9 mouse cellular contexts compared by ENCODE assay signal in genomic region chr9:21937711-21938175, GRCm38 (mm10). TPM values are rescaled to one million over a fixed set of nuclear protein-coding genes. Genes with fewer than 3 reads are reported as not detected.
DNase-seq lines count a peak whose midpoint lies in the region; ATAC-seq and TF ChIP-seq lines count a peak whose summit lies in the region.
"Had no signal": no experiment of that assay in that cellular context is flagged by ENCODE, and none has a peak within 500 bp of the region (broad histone marks: within the 10 kb centered on the region; RNA-seq: fewer than 3 reads in every experiment).

No protein-coding gene starts in this region.

- no peaks in the 10 kb centered on the region for H3K9me3 ChIP-seq in intestine, embryonic 14.5 days (ENCODE audit: control insufficient read depth, low read length)
- H3K9me3 ChIP-seq in intestine, postnatal 0 days (ENCODE audit: control insufficient read depth) = no peaks in the 10 kb centered on the region
- H3K9me3 ChIP-seq in embryonic facial prominence, embryonic 11.5 days (replicated peaks; ENCODE audit: control insufficient read depth, low read length) = no peaks in the 10 kb centered on the region
- H3K9me3 ChIP-seq in forebrain, embryonic 16.5 days (ENCODE audit: control insufficient read depth, low read length) = no peaks in the 10 kb centered on the region
- no peaks in the 10 kb centered on the region for H3K9me3 ChIP-seq in midbrain, embryonic 11.5 days (ENCODE audit: control insufficient read depth, low read length)

- no peak for ATAC-seq in intestine, embryonic 14.5 days (replicated peaks; ENCODE audit: low FRiP score, low TSS enrichment, low read depth)
- no peak for ATAC-seq in intestine, postnatal 0 days
- ATAC-seq in embryonic facial prominence, embryonic 11.5 days (replicated peaks; ENCODE audit: insufficient number of reproducible peaks, low FRiP score, low TSS enrichment, low read depth) = no peak; the same call in 1 of the 2 replicates
- ATAC-seq in forebrain, embryonic 16.5 days = peak; percentile 15
- no peak for ATAC-seq in midbrain, embryonic 11.5 days (ENCODE audit: low FRiP score)

- no peak overlapping the region for H3K4me3 ChIP-seq in intestine, embryonic 14.5 days (ENCODE audit: low read depth, low read length)
- H3K4me3 ChIP-seq in intestine, postnatal 0 days (ENCODE audit: low read depth, low read length) = no peak overlapping the region
- H3K4me3 ChIP-seq in embryonic facial prominence, embryonic 11.5 days (ENCODE audit: low read depth, low read length) = no peak overlapping the region
- H3K4me3 ChIP-seq in forebrain, embryonic 16.5 days (replicated peaks; ENCODE audit: low read length) = peak overlapping the region; percentile 88
- H3K4me3 ChIP-seq in midbrain, embryonic 11.5 days (ENCODE audit: low read depth, low read length) = peak overlapping the region; percentile 59

- peak overlapping the region; percentile 59 for H3K4me2 ChIP-seq in intestine, embryonic 14.5 days (ENCODE audit: low read length)
- H3K4me2 ChIP-seq in intestine, postnatal 0 days (replicated peaks; ENCODE audit: low read depth) = no peak overlapping the region
- peak overlapping the region; percentile 25; the same call in 1 of the 2 replicates for H3K4me2 ChIP-seq in embryonic facial prominence, embryonic 11.5 days (ENCODE audit: low read depth, low read length)
- H3K4me2 ChIP-seq in forebrain, embryonic 16.5 days (ENCODE audit: low read length) = peak overlapping the region; percentile 66
- peak overlapping the region; percentile 73 for H3K4me2 ChIP-seq in midbrain, embryonic 11.5 days

- no peaks in the 10 kb centered on the region for H3K27me3 ChIP-seq in intestine, embryonic 14.5 days (replicated peaks; ENCODE audit: control insufficient read depth, insufficient read depth, low read length)
- H3K27me3 ChIP-seq in intestine, postnatal 0 days (replicated peaks; ENCODE audit: control insufficient read depth, insufficient read depth, low read length) = no peaks in the 10 kb centered on the region
- H3K27me3 ChIP-seq in embryonic facial prominence, embryonic 11.5 days (ENCODE audit: control insufficient read depth, insufficient read depth, low read length) = no peaks in the 10 kb centered on the region
- no peaks in the 10 kb centered on the region for H3K27me3 ChIP-seq in forebrain, embryonic 16.5 days (replicated peaks; ENCODE audit: control insufficient read depth, insufficient read depth, low read length)
- 0 out of 2 replicates have a peak, but pooled peaks cover 3% of the 10 kb centered on the region for H3K27me3 ChIP-seq in midbrain, embryonic 11.5 days (ENCODE audit: control insufficient read depth, insufficient read depth, low read length)

- H3K36me3 ChIP-seq in intestine, embryonic 14.5 days (ENCODE audit: control insufficient read depth, insufficient read depth, low read length) = no peaks in the 10 kb centered on the region
- no peaks in the 10 kb centered on the region; the same call in 1 of the 2 replicates for H3K36me3 ChIP-seq in intestine, postnatal 0 days (ENCODE audit: control insufficient read depth, insufficient read depth)
- H3K36me3 ChIP-seq in embryonic facial prominence, embryonic 11.5 days (replicated peaks; ENCODE audit: control insufficient read depth, insufficient read depth, low read depth, low read length) = no peaks in the 10 kb centered on the region
- H3K36me3 ChIP-seq in forebrain, embryonic 16.5 days (ENCODE audit: control insufficient read depth, insufficient read depth) = peaks cover 7% of the 10 kb centered on the region; the same call in 1 of the 2 replicates
- no peaks in the 10 kb centered on the region; the same call in 1 of the 2 replicates for H3K36me3 ChIP-seq in midbrain, embryonic 11.5 days (ENCODE audit: control insufficient read depth, insufficient read depth, low read length)

- H3K4me1 ChIP-seq in intestine, embryonic 14.5 days (replicated peaks; ENCODE audit: control insufficient read depth, insufficient read depth, low read length) = peaks cover 10% of the 10 kb centered on the region; the same call in 1 of the 2 replicates
- H3K4me1 ChIP-seq in intestine, postnatal 0 days (replicated peaks; ENCODE audit: control insufficient read depth, insufficient read depth, low read length) = no peaks in the 10 kb centered on the region
- H3K4me1 ChIP-seq in embryonic facial prominence, embryonic 11.5 days (ENCODE audit: control insufficient read depth, insufficient read depth, low read length) = no peaks in the 10 kb centered on the region
- H3K4me1 ChIP-seq in forebrain, embryonic 16.5 days (replicated peaks; ENCODE audit: control insufficient read depth, insufficient read depth, low read length) = peaks cover 17% of the 10 kb centered on the region
- peaks cover 3% of the 10 kb centered on the region; the same call in 1 of the 2 replicates for H3K4me1 ChIP-seq in midbrain, embryonic 11.5 days (ENCODE audit: control insufficient read depth, insufficient read depth, low read length)

- no peak overlapping the region for H3K9ac ChIP-seq in intestine, embryonic 14.5 days (ENCODE audit: low read length)
- H3K9ac ChIP-seq in intestine, postnatal 0 days (ENCODE audit: low read depth, low read length) = no peak overlapping the region
- no peak overlapping the region for H3K9ac ChIP-seq in embryonic facial prominence, embryonic 11.5 days (replicated peaks; ENCODE audit: low read length)
- peak overlapping the region; percentile 92; the same call in 1 of the 2 replicates for H3K9ac ChIP-seq in forebrain, embryonic 16.5 days (replicated peaks; ENCODE audit: low read depth, low read length)
- no peak overlapping the region for H3K9ac ChIP-seq in midbrain, embryonic 11.5 days (ENCODE audit: low read length)

- DNase-seq in intestine, embryonic 14.5 days (ENCODE audit: low spot score) = no peak
- DNase-seq in embryonic facial prominence, embryonic 11.5 days (ENCODE audit: low spot score) = no peak
- DNase-seq in midbrain, embryonic 11.5 days (ENCODE audit: low spot score, missing footprints) = no peak
- no peak for DNase-seq in frontal cortex, postnatal 36 days (ENCODE audit: low spot score in 2 of 2)
- DNase-seq in embryo, embryonic 10 days (ENCODE audit: low spot score) = no peak
- no peak for DNase-seq in cerebellum, adult 9-10 months
- DNase-seq: kidney, postnatal 10 days had no signal

- 82% methylated on average over 4 of the region's 4 CpGs for WGBS in intestine, embryonic 14.5 days
- 84% methylated on average over 4 of the region's 4 CpGs for WGBS in intestine, postnatal 0 days
- WGBS in embryonic facial prominence, embryonic 11.5 days = 78% methylated on average over 4 of the region's 4 CpGs
- 71% methylated on average over 4 of the region's 4 CpGs for WGBS in forebrain, embryonic 16.5 days
- 81% methylated on average over 4 of the region's 4 CpGs for WGBS in midbrain, embryonic 11.5 days

- H3K27ac ChIP-seq in intestine, embryonic 14.5 days (ENCODE audit: low read depth) = no peak overlapping the region
- H3K27ac ChIP-seq in intestine, postnatal 0 days (ENCODE audit: low read depth, low read length) = no peak overlapping the region
- no peak overlapping the region for H3K27ac ChIP-seq in embryonic facial prominence, embryonic 11.5 days (replicated peaks; ENCODE audit: low read depth, low read length)
- H3K27ac ChIP-seq in forebrain, embryonic 16.5 days (ENCODE audit: low read length) = peak overlapping the region; percentile 41; the same call in 1 of the 2 replicates
- no peak overlapping the region for H3K27ac ChIP-seq in midbrain, embryonic 11.5 days (ENCODE audit: low read depth, low read length)

- no peak for TF ChIP-seq CTCF in intestine, postnatal 0 days (IDR thresholded peaks at IDR 0.05; ENCODE audit: low read depth)

RNA-seq across cellular contexts. Expression of gene Plppr2, which starts 0.9 kb away (rescaled TPM):
- polyA plus RNA-seq in intestine, embryonic 14.5 days (2014; fragmentation: Nextera tagmentation; extraction: Ambion mirVana) = 8.2 and 8.7 TPM in 2 replicates
- 2.9 and 3.2 TPM in 2 replicates for polyA plus RNA-seq in intestine, postnatal 0 days (2015; fragmentation: Nextera tagmentation; extraction: Ambion mirVana)
- polyA plus RNA-seq in embryonic facial prominence, embryonic 11.5 days (2014; fragmentation: Nextera tagmentation; extraction: Ambion mirVana) = 6.9 and 9.5 TPM in 2 replicates
- polyA plus RNA-seq in forebrain, embryonic 16.5 days (2015; fragmentation: Nextera tagmentation; extraction: Ambion mirVana) = 74.1 and 89.9 TPM in 2 replicates
- 19.1 and 22.2 TPM in 2 replicates for polyA plus RNA-seq in midbrain, embryonic 11.5 days (2014; fragmentation: Nextera tagmentation; extraction: Ambion mirVana)

RNA-seq across cellular contexts. Expression of gene Tmem205, which starts 10.4 kb away (rescaled TPM):
- polyA plus RNA-seq in intestine, embryonic 14.5 days (2014; fragmentation: Nextera tagmentation; extraction: Ambion mirVana) = 57.1 and 59.6 TPM in 2 replicates
- polyA plus RNA-seq in intestine, postnatal 0 days (2015; fragmentation: Nextera tagmentation; extraction: Ambion mirVana) = 83.1 and 88.2 TPM in 2 replicates
- 28.5 and 33.8 TPM in 2 replicates for polyA plus RNA-seq in embryonic facial prominence, embryonic 11.5 days (2014; fragmentation: Nextera tagmentation; extraction: Ambion mirVana)
- 47.7 and 54.8 TPM in 2 replicates for polyA plus RNA-seq in forebrain, embryonic 16.5 days (2015; fragmentation: Nextera tagmentation; extraction: Ambion mirVana)
- 30.6 and 35.7 TPM in 2 replicates for polyA plus RNA-seq in midbrain, embryonic 11.5 days (2014; fragmentation: Nextera tagmentation; extraction: Ambion mirVana)

RNA-seq across cellular contexts. Expression of gene Ccdc159, which starts 10.5 kb away (rescaled TPM):
- polyA plus RNA-seq in intestine, embryonic 14.5 days (2014; fragmentation: Nextera tagmentation; extraction: Ambion mirVana) = 3.8 and 4.2 TPM in 2 replicates
- 0.63 and 0.99 TPM in 2 replicates for polyA plus RNA-seq in intestine, postnatal 0 days (2015; fragmentation: Nextera tagmentation; extraction: Ambion mirVana)
- 2.5 and 3.1 TPM in 2 replicates for polyA plus RNA-seq in embryonic facial prominence, embryonic 11.5 days (2014; fragmentation: Nextera tagmentation; extraction: Ambion mirVana)
- polyA plus RNA-seq in forebrain, embryonic 16.5 days (2015; fragmentation: Nextera tagmentation; extraction: Ambion mirVana) = 5.4 and 11.9 TPM in 2 replicates
- 2.4 and 3.4 TPM in 2 replicates for polyA plus RNA-seq in midbrain, embryonic 11.5 days (2014; fragmentation: Nextera tagmentation; extraction: Ambion mirVana)

RNA-seq across cellular contexts. Expression of gene Swsap1, which starts 17.8 kb away (rescaled TPM):
- polyA plus RNA-seq in intestine, embryonic 14.5 days (2014; fragmentation: Nextera tagmentation; extraction: Ambion mirVana) = 11.7 and 12.8 TPM in 2 replicates
- polyA plus RNA-seq in intestine, postnatal 0 days (2015; fragmentation: Nextera tagmentation; extraction: Ambion mirVana) = 4.6 and 4.8 TPM in 2 replicates
- polyA plus RNA-seq in embryonic facial prominence, embryonic 11.5 days (2014; fragmentation: Nextera tagmentation; extraction: Ambion mirVana) = 17.2 and 17.4 TPM in 2 replicates
- 9.0 and 12.5 TPM in 2 replicates for polyA plus RNA-seq in forebrain, embryonic 16.5 days (2015; fragmentation: Nextera tagmentation; extraction: Ambion mirVana)
- polyA plus RNA-seq in midbrain, embryonic 11.5 days (2014; fragmentation: Nextera tagmentation; extraction: Ambion mirVana) = 20.3 and 22.3 TPM in 2 replicates

RNA-seq across cellular contexts. Expression of gene Rab3d, which starts 19.8 kb away (rescaled TPM):
- 18.4 and 21.5 TPM in 2 replicates for polyA plus RNA-seq in intestine, embryonic 14.5 days (2014; fragmentation: Nextera tagmentation; extraction: Ambion mirVana)
- 19.9 and 20.3 TPM in 2 replicates for polyA plus RNA-seq in intestine, postnatal 0 days (2015; fragmentation: Nextera tagmentation; extraction: Ambion mirVana)
- polyA plus RNA-seq in embryonic facial prominence, embryonic 11.5 days (2014; fragmentation: Nextera tagmentation; extraction: Ambion mirVana) = 4.8 and 6.1 TPM in 2 replicates
- polyA plus RNA-seq in forebrain, embryonic 16.5 days (2015; fragmentation: Nextera tagmentation; extraction: Ambion mirVana) = 37.4 and 39.5 TPM in 2 replicates
- polyA plus RNA-seq in midbrain, embryonic 11.5 days (2014; fragmentation: Nextera tagmentation; extraction: Ambion mirVana) = 7.8 and 9.1 TPM in 2 replicates

Comparison
In these comparisons a context has a peak if more than half of its experiments do, and no peak if none do; other contexts are left out.
1. H3K4me3 ChIP-seq: peak in forebrain, embryonic 16.5 days (single experiment) and midbrain, embryonic 11.5 days (single experiment); none in intestine, embryonic 14.5 days (single experiment), intestine, postnatal 0 days (single experiment) and embryonic facial prominence, embryonic 11.5 days (single experiment).